17 mouse cellular contexts compared by ENCODE assay signal in the genomic region with DNA sequence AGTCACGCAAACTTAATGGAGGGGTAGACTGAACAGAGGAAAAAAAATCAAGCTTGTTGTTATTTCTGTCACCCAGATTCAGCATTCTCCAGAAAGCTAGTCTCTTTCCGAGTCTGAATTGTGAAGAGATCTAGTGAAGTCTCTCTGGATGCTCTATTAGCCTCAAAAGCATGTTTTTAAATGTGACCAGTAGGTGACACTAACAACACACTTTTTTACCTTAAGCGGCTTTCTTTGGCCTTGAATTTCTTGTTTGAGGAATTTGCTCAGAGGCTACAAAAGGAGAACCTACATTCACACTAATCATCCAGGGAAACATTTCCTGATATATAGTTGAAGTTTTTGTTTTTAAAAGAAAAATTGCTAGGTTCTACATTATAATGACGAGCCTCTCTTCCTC. TPM values are rescaled to one million over a fixed set of nuclear protein-coding genes. Genes with fewer than 3 reads are reported as not detected.
DNase-seq lines count a peak whose midpoint lies in the region; ATAC-seq and TF ChIP-seq lines count a peak whose summit lies in the region.
"Had no signal": no experiment of that assay in that cellular context is flagged by ENCODE, and none has a peak within 500 bp of the region (broad histone marks: within the 10 kb centered on the region; RNA-seq: fewer than 3 reads in every experiment).

No protein-coding gene starts in this region.

- ATAC-seq in forebrain, postnatal 0 days = no peak
- no peak for ATAC-seq in liver, embryonic 11.5 days (replicated peaks; ENCODE audit: low FRiP score)

- H3K4me2 ChIP-seq in forebrain, postnatal 0 days (ENCODE audit: low read depth) = no peak overlapping the region
- no peak overlapping the region for H3K4me2 ChIP-seq in liver, embryonic 11.5 days

- TF ChIP-seq CTCF in forebrain, postnatal 0 days (IDR thresholded peaks at IDR 0.05; ENCODE audit: low read depth) = peak; percentile 53
- no peak for TF ChIP-seq CTCF in liver, adult 2 months (IDR thresholded peaks at IDR 0.05; ENCODE audit: low read depth, low read length)

- H3K27ac ChIP-seq in forebrain, postnatal 0 days (ENCODE audit: low read depth, low read length) = no peak overlapping the region
- no peak overlapping the region for H3K27ac ChIP-seq in forebrain, embryonic 10.5 days
- no peak overlapping the region for H3K27ac ChIP-seq in liver, adult 2 months (replicated peaks; ENCODE audit: insufficient read depth, low read depth, low read length)
- H3K27ac ChIP-seq in liver, embryonic 11.5 days (ENCODE audit: low read depth, low read length) = no peak overlapping the region

- H3K27me3 ChIP-seq in forebrain, postnatal 0 days (ENCODE audit: insufficient read depth, low read length) = no peaks in the 10 kb centered on the region
- no peaks in the 10 kb centered on the region for H3K27me3 ChIP-seq in forebrain, embryonic 10.5 days (ENCODE audit: poor library complexity, severe bottlenecking)
- H3K27me3 ChIP-seq in liver, adult 2 months (ENCODE audit: control insufficient read depth, insufficient read depth, low read length) = no peaks in the 10 kb centered on the region
- H3K27me3 ChIP-seq in liver, embryonic 11.5 days (replicated peaks; ENCODE audit: control insufficient read depth, insufficient read depth, low read length) = no peaks in the 10 kb centered on the region

- H3K9me3 ChIP-seq in forebrain, postnatal 0 days (ENCODE audit: low read length) = no peaks in the 10 kb centered on the region
- no peaks in the 10 kb centered on the region for H3K9me3 ChIP-seq in forebrain, embryonic 10.5 days
- no peaks in the 10 kb centered on the region for H3K9me3 ChIP-seq in liver, embryonic 11.5 days (ENCODE audit: control insufficient read depth, low read length)

- 68% methylated on average over 4 of the region's 4 CpGs for WGBS in forebrain, postnatal 0 days
- WGBS in forebrain, embryonic 10.5 days = 72% methylated on average over 4 of the region's 4 CpGs
- 50% methylated on average over 4 of the region's 4 CpGs for WGBS in liver, adult 2 months
- 65% methylated on average over 4 of the region's 4 CpGs for WGBS in liver, embryonic 11.5 days

- DNase-seq in forebrain, postnatal 0 days = peak; percentile 49
- DNase-seq in forebrain, embryonic 10.5 days (ENCODE audit: extremely low spot score, low spot score) = no peak
- DNase-seq in liver, adult 2 months (ENCODE audit: extremely low read depth, low read depth, low spot score) = peak; percentile 7
- DNase-seq in liver, embryonic 11.5 days (ENCODE audit: low spot score) = no peak
- DNase-seq in NIH3T3 (ENCODE audit: low read depth) = peak; percentile 18
- DNase-seq in forelimb bud, embryonic 11.5 days (ENCODE audit: low read depth, low spot score) = peak; percentile 10
- DNase-seq in cerebellum, postnatal 4 days (ENCODE audit: low spot score in 2 of 2) = no peak
- no peak for DNase-seq in heart, postnatal 10 days
- DNase-seq: adrenal gland, adult 2 months; cerebellum, adult 11-12 months; gastrocnemius, postnatal 36 days; heart, postnatal 36 days; kidney, postnatal 25 days; lung, postnatal 10 days had no signal

- no peaks in the 10 kb centered on the region for H3K4me1 ChIP-seq in forebrain, postnatal 0 days (ENCODE audit: insufficient read depth)
- no peaks in the 10 kb centered on the region for H3K4me1 ChIP-seq in forebrain, embryonic 10.5 days
- H3K4me1 ChIP-seq in liver, adult 2 months (ENCODE audit: control insufficient read depth, insufficient read depth, low read length) = no peaks in the 10 kb centered on the region
- H3K4me1 ChIP-seq in liver, embryonic 11.5 days (replicated peaks; ENCODE audit: control insufficient read depth, insufficient read depth, low read length) = no peaks in the 10 kb centered on the region

- no peak overlapping the region for H3K4me3 ChIP-seq in forebrain, postnatal 0 days (ENCODE audit: low read depth, low read length)
- H3K4me3 ChIP-seq in forebrain, embryonic 10.5 days = no peak overlapping the region
- no peak overlapping the region for H3K4me3 ChIP-seq in liver, adult 2 months (ENCODE audit: insufficient read depth, low read depth, low read length)
- no peak overlapping the region for H3K4me3 ChIP-seq in liver, embryonic 11.5 days (ENCODE audit: low read depth, low read length)
- H3K4me3 ChIP-seq: erythroblast, embryonic 14.5 days had no signal

- intact Hi-C loops in heart, postnatal 10 days (cut with DNase I) = loop anchor here (10.0 kb wide), 1 partner anchor 1571 kb away; no protein-coding TSS in a partner anchor

- H3K9ac ChIP-seq in forebrain, postnatal 0 days = no peak overlapping the region
- no peak overlapping the region for H3K9ac ChIP-seq in liver, adult 2 months (ENCODE audit: low read depth, low read length)
- H3K9ac ChIP-seq in liver, embryonic 11.5 days (ENCODE audit: low read depth, low read length) = no peak overlapping the region

- no peaks in the 10 kb centered on the region for H3K79me2 ChIP-seq in liver, adult 2 months (ENCODE audit: control insufficient read depth, insufficient read depth, low read length)

- no peaks in the 10 kb centered on the region for H3K36me3 ChIP-seq in forebrain, postnatal 0 days (ENCODE audit: insufficient read depth)
- no peaks in the 10 kb centered on the region for H3K36me3 ChIP-seq in forebrain, embryonic 10.5 days (replicated peaks)
- H3K36me3 ChIP-seq in liver, adult 2 months (ENCODE audit: control insufficient read depth, insufficient read depth, low read length) = no peaks in the 10 kb centered on the region
- H3K36me3 ChIP-seq in liver, embryonic 11.5 days (ENCODE audit: control insufficient read depth, insufficient read depth, low read length) = no peaks in the 10 kb centered on the region

- TF ChIP-seq POLR2A in liver, adult 2 months (IDR thresholded peaks at IDR 0.05; ENCODE audit: extremely low read depth, insufficient read depth, low read length) = no peak

RNA-seq across cellular contexts. Expression of a gene that starts 48.5 kb away (rescaled TPM):
- total RNA-seq in forebrain, postnatal 0 days (2014; rRNA removed) = not detected in 2 replicates
- polyA plus RNA-seq in forebrain, postnatal 0 days (2015; fragmentation: Nextera tagmentation; extraction: Ambion mirVana) = not detected in 2 replicates
- not detected in 2 replicates for polyA plus RNA-seq in forebrain, embryonic 10.5 days (2016; fragmentation: Nextera tagmentation; extraction: Ambion mirVana)
- total RNA-seq in liver, adult 2 months (2014; rRNA removed) = not detected in 2 replicates
- polyA plus RNA-seq in liver, adult 2 months (2012; rRNA removed) = not detected in 2 replicates
- not detected in 2 replicates for polyA plus RNA-seq in liver, embryonic 11.5 days (2014; fragmentation: Nextera tagmentation; extraction: Ambion mirVana)
- not detected for total RNA-seq in heart, postnatal 10 days (2021)
- total RNA-seq: adrenal gland, adult 2 months; gastrocnemius, postnatal 36 days; heart, postnatal 36 days; left cerebral cortex, postnatal 25 days had no signal
- polyA plus RNA-seq: adrenal gland, adult 2 months; erythroblast, embryonic 14.5 days; stomach, embryonic 14.5 days had no signal

Comparison
In these comparisons a context has a peak if more than half of its experiments do, and no peak if none do; other contexts are left out.
1. DNase-seq: peak in forebrain, postnatal 0 days (single experiment), liver, adult 2 months (single experiment), NIH3T3 (single experiment) and forelimb bud, embryonic 11.5 days (single experiment); none in forebrain, embryonic 10.5 days (single experiment), liver, embryonic 11.5 days (single experiment), cerebellum, postnatal 4 days (0 of 2) and heart, postnatal 10 days (0 of 2).